In the genomic region with DNA sequence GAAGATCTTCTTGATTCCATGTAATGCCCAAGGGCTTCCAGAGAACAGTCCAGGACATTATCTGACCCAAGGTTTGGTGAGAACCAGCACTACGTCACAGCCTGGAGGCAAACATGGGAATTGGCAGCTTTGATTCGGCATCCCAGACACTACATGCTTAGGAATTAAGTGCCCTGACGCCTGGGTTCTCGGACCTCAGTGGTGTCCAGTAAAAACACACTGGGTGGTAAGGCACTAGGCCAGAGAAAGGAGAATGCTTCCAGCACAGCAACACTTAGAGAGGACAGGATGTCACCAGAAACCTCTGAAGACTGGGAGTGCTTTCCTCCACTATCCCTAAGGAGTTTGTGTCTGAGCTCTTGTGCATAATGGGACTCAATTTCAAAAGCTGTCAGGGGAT, we compare ENCODE assay signal across 13 mouse cellular contexts.
"Had no signal": no experiment of that assay in that cellular context is flagged by ENCODE, and none has a peak within 500 bp of the region (broad histone marks: within the 10 kb centered on the region; RNA-seq: fewer than 3 reads in every experiment).

No protein-coding gene starts in this region.

- H3K4me2 ChIP-seq: limb, embryonic 13.5 days; neural tube, embryonic 15.5 days had no signal

- ATAC-seq: intestine, embryonic 16.5 days had no signal

- DNase-seq: left cerebral cortex, postnatal 4 days; lung, postnatal 14 days; midbrain, embryonic 14.5 days; right cerebral cortex, adult 18-20 months; right cerebral cortex, postnatal 25 days; thymus, adult 18-20 months; thymus, postnatal 14 days had no signal

- H3K9ac ChIP-seq: limb, embryonic 13.5 days; liver, embryonic 14.5 days; neural tube, embryonic 15.5 days had no signal

- H3K9me3 ChIP-seq: limb, embryonic 13.5 days; midbrain, embryonic 10.5 days; neural tube, embryonic 15.5 days had no signal

- H3K4me1 ChIP-seq: limb, embryonic 13.5 days; midbrain, embryonic 10.5 days; neural tube, embryonic 15.5 days had no signal

- H3K36me3 ChIP-seq: limb, embryonic 13.5 days; midbrain, embryonic 10.5 days; neural tube, embryonic 15.5 days had no signal

- H3K27ac ChIP-seq: limb, embryonic 13.5 days; liver, embryonic 14.5 days; midbrain, embryonic 10.5 days; neural tube, embryonic 15.5 days had no signal

- H3K4me3 ChIP-seq: limb, embryonic 13.5 days; midbrain, embryonic 10.5 days; myocyte; neural tube, embryonic 15.5 days had no signal

- H3K27me3 ChIP-seq: limb, embryonic 13.5 days; neural tube, embryonic 15.5 days had no signal
